Mouse (Mus musculus) lung, adult 2 months (tissue): ENCODE data around the gene Angptl3.

Source experiments
- CTCF ChIP-seq: fragments of 200-500 bp; IDR thresholded peaks from 2 replicates; pipeline ENCODE4 v1.5.1; 2011; ENCODE audit warnings: mild to moderate bottlenecking, low read length, control low read depth; ENCODE audit not compliant: insufficient read depth
- POLR2A ChIP-seq: fragments of 200-500 bp; IDR thresholded peaks from 2 replicates; pipeline ENCODE4 v1.6.1; 2011; ENCODE audit warnings: low read depth, mild to moderate bottlenecking, control low read depth, low read length, borderline replicate concordance; ENCODE audit errors: extremely low read depth

DNA sequence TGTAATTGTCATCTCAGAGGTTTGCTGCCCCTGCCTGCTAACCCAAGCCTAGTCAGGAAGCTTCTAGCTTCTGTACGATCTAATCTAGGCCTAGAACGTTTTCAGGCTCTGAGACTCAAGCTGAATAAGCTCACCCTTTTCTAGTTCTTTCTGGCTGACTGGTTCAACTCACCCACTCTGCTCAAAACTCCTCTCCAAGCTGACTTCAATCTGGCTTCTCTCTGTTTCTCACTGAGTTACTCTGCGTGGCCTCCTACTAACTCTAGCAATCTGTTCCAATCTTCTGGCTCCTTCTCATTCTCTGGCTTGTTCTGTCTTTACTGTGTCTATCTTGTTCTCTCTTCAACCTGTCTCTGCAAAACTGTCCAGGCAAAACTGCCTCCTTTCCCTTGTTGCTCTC is 53.1 kb downstream of the Angptl3 start:
- TF ChIP-seq POLR2A (no peak), CTCF (no peak)
